Mouse (Mus musculus) right cerebral cortex, postnatal 10 days (tissue): ENCODE measurements around the gene Hgd.
A peak's percentile ranks its signal among the peaks of the same experiment; 100 is the strongest.

Source experiments
- DNase-seq, 2 experiments: peaks; one replicate each; pipeline ENCODE4 v3.0.0; 2021; ENCODE audit warnings: low spot score in 2 of 2

The Hgd gene

DNA sequence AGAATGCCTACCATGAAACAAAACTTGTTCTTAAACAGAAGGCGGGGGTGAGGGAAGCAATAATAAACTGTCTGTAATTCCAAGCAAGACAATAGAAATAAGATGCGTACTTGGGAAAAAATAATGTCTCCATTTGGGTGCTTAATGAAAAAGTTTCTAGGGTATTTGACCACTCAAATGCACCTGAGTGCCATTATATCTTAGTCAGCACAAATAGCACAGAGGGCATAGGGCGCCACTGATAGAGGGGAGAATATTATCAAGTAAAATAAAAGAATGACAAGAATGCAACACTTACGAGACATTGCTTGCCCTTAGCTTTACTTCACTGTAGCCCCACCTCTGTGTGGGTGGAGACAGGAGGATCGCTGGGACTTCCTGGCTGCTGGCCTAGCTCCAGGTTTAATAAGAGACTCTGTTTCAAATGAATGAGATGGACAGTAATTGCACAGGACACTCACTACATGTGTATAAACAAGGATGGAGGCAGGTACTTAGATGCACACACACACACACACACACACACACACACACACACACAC lies 85.5 kb downstream of the Hgd start:
- no peak for DNase-seq

DNA sequence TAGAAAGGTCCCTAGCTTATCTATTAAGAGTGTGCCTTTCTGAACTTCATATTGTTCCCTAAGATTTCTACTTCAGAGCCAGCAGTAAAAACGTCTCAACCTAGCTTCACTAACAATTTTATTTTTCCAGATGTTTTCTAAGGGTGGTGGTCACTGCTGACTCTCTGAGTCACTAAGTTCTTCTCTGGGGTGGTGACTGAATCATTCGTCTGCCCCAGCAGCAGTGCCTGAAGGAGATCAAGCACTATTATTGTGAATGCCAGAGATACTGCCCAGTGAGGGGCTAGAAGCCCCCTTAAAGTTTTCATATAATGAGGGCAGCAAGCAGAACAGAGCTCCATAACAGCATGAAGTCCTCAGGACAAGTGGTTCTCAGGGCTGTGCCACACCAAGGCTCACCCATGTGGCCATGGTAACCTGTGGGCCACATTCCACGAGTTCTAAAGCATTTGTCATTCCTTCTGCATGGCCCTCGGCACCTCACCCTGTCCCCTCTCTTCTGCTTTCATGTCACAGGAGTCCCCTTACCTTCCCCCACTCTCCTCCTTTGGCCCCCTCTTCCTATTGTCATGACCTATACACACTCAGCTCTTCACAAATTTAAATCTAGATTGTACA lies 90.8 kb downstream of the Hgd start:
- no peak for DNase-seq

DNA sequence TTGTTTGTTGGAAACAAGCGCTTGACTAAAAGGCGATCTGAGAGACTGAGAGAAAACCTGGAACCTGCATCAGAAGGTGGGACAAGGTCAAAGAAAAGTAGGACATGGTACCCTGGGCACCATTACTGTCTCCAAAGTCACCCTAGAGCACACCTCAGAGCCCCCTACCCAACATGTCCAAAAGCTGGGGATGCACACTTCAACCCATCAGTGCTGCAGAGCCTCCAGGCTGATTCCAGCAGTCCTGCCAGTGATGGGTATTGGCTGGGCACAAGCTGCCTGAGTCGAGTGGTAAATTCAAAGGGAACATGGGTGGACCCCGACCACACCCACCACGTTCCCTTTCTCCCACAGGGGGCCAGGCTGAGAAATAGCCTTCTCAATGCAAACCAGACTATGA lies 95.4 kb downstream of the Hgd start:
- DNase-seq: no peak

DNA sequence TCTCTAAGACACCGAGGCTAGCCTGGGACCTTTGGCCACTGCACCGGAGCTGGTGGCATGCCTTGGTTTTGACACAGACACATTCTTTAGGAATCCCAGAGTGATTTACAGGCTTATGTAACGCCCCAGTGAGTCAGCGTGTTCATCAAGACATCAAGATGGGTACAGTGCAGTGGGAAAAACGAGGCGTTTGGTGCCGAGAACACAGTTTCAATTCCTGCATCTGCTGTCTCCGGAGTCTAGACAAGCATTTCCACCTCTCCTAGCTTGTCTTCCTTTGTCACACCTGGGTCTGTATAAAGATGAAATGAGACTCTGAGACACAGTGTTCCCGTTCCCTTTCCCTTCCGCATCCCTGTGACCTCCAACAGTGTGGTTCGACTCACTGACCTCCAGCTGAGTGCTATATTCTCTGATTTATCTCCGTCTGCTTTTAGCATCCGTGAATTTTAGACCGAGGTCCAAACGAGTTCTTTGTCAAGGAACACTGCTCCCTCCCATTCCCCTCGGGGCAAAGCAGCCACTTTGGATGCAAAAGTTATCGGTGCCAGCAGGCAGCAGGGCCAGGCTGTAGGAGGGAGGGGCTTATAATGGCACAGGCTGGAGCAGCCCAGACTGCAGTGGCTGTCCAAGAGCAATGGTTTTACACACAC lies 96.2 kb downstream of the Hgd start:
- peak in 1 of 2 experiments; percentile 55 for DNase-seq

DNA sequence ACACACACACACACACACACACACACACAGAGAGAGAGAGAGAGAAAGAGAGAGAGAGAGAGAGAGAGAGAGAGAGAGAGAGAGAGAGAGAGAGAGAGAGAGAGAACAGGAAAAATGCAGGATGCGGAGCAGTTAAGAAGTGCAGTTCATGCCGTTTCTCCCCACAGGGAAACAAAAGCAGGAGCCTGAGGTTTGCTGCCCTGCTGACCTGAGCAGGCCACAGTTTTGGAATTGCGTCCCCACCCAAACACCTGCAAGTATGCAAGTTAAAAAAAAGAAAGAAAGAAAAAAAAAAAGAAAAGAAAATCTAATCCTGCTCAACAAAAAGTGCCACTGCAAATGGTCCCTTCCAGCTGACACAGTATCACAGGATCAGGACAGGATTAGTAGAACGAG lies 96.7 kb downstream of the Hgd start:
- DNase-seq: no peak

DNA sequence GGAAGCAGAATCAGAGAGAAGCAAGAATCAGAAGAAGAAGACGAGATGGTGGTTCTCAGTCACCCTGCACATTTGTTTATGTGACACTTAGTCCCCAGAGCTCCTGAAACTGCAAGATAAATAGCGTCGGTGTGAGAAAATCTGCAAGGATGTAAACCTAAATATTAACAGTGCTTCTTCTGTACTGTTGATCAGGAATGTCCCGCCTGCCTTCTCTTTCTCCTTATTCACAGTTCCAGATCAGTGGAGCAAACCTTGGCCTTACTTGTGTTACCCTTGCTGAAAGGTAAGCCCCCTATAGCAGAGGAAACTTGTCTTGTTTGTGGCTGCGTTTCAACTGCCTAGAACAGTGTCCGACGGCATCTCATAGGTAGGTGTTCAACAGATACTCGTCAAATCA lies 97.6 kb downstream of the Hgd start:
- DNase-seq: no peak

DNA sequence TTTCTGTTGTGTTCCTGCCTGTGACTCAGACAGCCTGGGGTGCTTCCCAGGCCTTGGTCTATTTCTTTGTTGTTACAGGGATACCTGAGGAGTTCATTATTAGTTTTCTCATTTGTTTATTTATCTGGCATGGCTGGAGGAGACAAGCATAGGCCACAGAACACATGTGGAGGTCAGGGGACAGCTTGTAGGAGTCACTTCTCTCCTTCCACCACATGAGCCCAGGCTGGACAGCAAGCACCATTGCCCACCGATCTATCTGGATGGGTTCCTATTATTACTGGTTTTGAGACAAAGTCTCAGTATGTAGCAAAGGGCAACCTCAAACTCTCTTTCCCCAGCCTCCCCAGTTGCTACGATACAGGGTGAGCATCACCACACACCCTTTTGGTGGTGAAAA lies 100.3 kb downstream of the Hgd start:
- DNase-seq: no peak

DNA sequence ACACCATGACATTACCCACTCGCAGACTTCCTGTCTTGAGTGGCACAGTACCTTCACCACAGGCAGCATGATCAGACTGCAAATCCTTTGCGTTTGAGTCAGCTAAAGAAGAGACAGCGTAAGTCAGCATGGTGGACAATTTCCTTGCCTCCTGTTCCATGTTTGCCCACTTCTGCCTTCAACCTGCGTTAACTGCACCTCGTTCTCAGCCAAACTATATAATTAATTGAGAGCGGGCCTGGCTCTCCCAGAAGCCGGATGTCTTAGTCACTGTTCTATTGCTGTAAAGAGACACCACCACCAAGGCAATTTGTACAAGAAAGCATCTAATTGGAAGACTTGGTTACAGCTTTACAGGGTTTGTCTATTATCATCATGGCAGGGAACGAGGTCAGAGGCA lies 100.9 kb downstream of the Hgd start:
- no peak for DNase-seq
